Mouse (Mus musculus) cortical plate, adult 2 months (tissue): ENCODE data around the gene Hoxd8. TPM values are rescaled to one million over a fixed set of nuclear protein-coding genes. Genes with fewer than 3 reads are reported as not detected.

Experiments
- H3K27ac ChIP-seq: fragments of 200-500 bp; 2 replicates; pipeline ENCODE4 v1.5.1; 2012; ENCODE audit warnings: low read length, control low read depth, inconsistent platforms; ENCODE audit not compliant: insufficient read depth
- H3K4me1 ChIP-seq: fragments of 200-500 bp; 2 replicates; pipeline ENCODE4 v1.6.1; 2011; ENCODE audit warnings: low read length; ENCODE audit not compliant: control insufficient read depth, insufficient read depth
- H3K4me3 ChIP-seq: fragments of 200-500 bp; 2 replicates; pipeline ENCODE4 v1.5.1; 2011; ENCODE audit warnings: mild to moderate bottlenecking, low read length, control low read depth; ENCODE audit not compliant: insufficient read depth
- CTCF ChIP-seq: fragments of 200-500 bp; IDR thresholded peaks from 2 replicates; pipeline ENCODE4 v1.5.1; 2011; ENCODE audit warnings: mild to moderate bottlenecking, control low read depth, low read length; ENCODE audit not compliant: insufficient read depth; ENCODE audit errors: extremely low read depth
- POLR2A ChIP-seq: fragments of 200-500 bp; IDR thresholded peaks from 2 replicates; pipeline ENCODE4 v1.6.1; 2011; ENCODE audit warnings: mild to moderate bottlenecking, low read length, control low read depth; ENCODE audit not compliant: insufficient read depth; ENCODE audit errors: extremely low read depth
- polyA plus RNA-seq: library from polyadenylated mRNA; depleted of rRNA; stranded (reverse); fragments of >200 nt; gene quantifications from 2 replicates; pipeline ENCODE4 v1.2.3, GENCODE M21; 2012; rRNA removed

Gene Hoxd8
- polyA plus RNA-seq, result not detected in 2 replicates

- no peak within 1 kb of the TSS for H3K27ac ChIP-seq
- TF ChIP-seq CTCF (no peak), POLR2A (no peak)
- H3K4me3 ChIP-seq, result no peak within 1 kb of the TSS
- no peaks in the 10 kb centered on the region for H3K4me1 ChIP-seq
These were observed at the start of gene Hoxd8 for GRCm38 (mm10) chr2:74704393-74704998. Gene Hoxd8, plus strand, starts transcription at chr2:74704615.

GRCm38 (mm10) chr2:74654743-74655419 lies 49.5 kb upstream of the Hoxd8 start:
- Histone ChIP-seq H3K4me1 (no peaks in the 10 kb centered on the region), H3K4me3 (no peak overlapping the region), H3K27ac (no peak overlapping the region)
- TF ChIP-seq CTCF (no peak), POLR2A (no peak)

- H3K4me1 ChIP-seq, result no peaks in the 10 kb centered on the region
- no peak overlapping the region for H3K27ac ChIP-seq
- TF ChIP-seq CTCF, result no peak
- no peak for TF ChIP-seq POLR2A
- no peak overlapping the region for H3K4me3 ChIP-seq
These were observed 49.0 kb upstream of the Hoxd8 start for GRCm38 (mm10) chr2:74655420-74655781.

- Histone ChIP-seq H3K4me3 (no peak overlapping the region), H3K4me1 (no peaks in the 10 kb centered on the region)
- TF ChIP-seq CTCF, result no peak
- TF ChIP-seq POLR2A, result no peak
These were observed 48.4 kb upstream of the Hoxd8 start for GRCm38 (mm10) chr2:74655821-74656631.

GRCm38 (mm10) chr2:74656632-74657021 lies 47.8 kb upstream of the Hoxd8 start:
- no peak for TF ChIP-seq POLR2A
- no peak overlapping the region for H3K4me3 ChIP-seq
- no peak overlapping the region for H3K27ac ChIP-seq
- H3K4me1 ChIP-seq, result no peaks in the 10 kb centered on the region

More at GRCm38 (mm10) chr2:74655821-74656631, 48.4 kb upstream of the Hoxd8 start:
- no peak overlapping the region for H3K27ac ChIP-seq

GRCm38 (mm10) chr2:74657251-74658023 lies 47.0 kb upstream of the Hoxd8 start:
- TF ChIP-seq POLR2A, result no peak
- TF ChIP-seq CTCF, result no peak
- H3K4me1 ChIP-seq, result no peaks in the 10 kb centered on the region
- H3K27ac ChIP-seq, result no peak overlapping the region
- no peak overlapping the region for H3K4me3 ChIP-seq

- H3K4me1 ChIP-seq, result no peaks in the 10 kb centered on the region
- H3K27ac ChIP-seq, result no peak overlapping the region
- no peak overlapping the region for H3K4me3 ChIP-seq
- TF ChIP-seq POLR2A (no peak), CTCF (no peak)
These were observed 46.3 kb upstream of the Hoxd8 start for GRCm38 (mm10) chr2:74658024-74658666.

GRCm38 (mm10) chr2:74658667-74659371 lies 45.6 kb upstream of the Hoxd8 start:
- no peak overlapping the region for H3K4me3 ChIP-seq
- H3K4me1 ChIP-seq, result no peaks in the 10 kb centered on the region
- no peak overlapping the region for H3K27ac ChIP-seq
- TF ChIP-seq POLR2A (no peak), CTCF (no peak)

GRCm38 (mm10) chr2:74659507-74660005 lies 44.9 kb upstream of the Hoxd8 start, which contains the start of gene Evx2:
Gene Evx2, minus strand, starts transcription at chr2:74659557.
- TF ChIP-seq CTCF (no peak), POLR2A (no peak)
- H3K4me1 ChIP-seq, result no peaks in the 10 kb centered on the region
- no peak within 1 kb of the TSS for H3K4me3 ChIP-seq
- no peak within 1 kb of the TSS for H3K27ac ChIP-seq
